Mouse (Mus musculus): ENCODE measurements at regions not wholly inside any gene's neighbourhood (a gene's known extent, or its start where the extent isn't known, plus 50 kb on each side); places are given as distances from the start of the nearest gene placed in this dataset.

DNA sequence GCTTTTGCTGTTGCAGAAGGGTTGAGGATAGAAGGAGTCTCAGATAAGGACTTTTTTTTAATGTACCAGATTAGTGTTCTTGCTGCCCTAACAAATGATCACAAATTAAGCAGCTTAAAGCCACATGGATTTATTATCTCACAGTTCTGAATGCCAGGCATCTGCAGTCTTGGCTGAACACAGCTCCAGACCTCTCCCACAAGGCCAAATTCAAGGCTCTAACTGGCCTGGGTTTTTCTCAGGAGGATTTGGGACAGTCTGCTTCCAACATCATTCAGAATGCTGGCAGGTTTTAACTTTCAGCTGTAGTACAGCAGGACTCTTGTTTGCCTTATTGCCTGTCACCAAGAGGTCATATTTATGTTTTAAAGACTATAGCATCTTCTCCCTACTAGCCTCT, 329.7 kb upstream of the Chrm2 start:
- no peak for TF ChIP-seq CTCF (IDR thresholded peaks at IDR 0.05; ENCODE audit: low read depth)
- no peak for TF ChIP-seq EP300 (IDR thresholded peaks at IDR 0.05; ENCODE audit: low read depth)
